Mouse (Mus musculus) MEL (cell line): ENCODE measurements at regions not wholly inside any gene's neighbourhood (a gene's known extent, or its start where the extent isn't known, plus 50 kb on each side); places are given as distances from the start of the nearest gene placed in this dataset.

ENCODE experiments used
- DNase-seq: peaks from one replicate; pipeline ENCODE4 v3.0.0; 2011; ENCODE audit warnings: low read depth, low spot score
- H3K27ac ChIP-seq: 2 replicates; pipeline ENCODE4 v1.5.1; 2012; ENCODE audit warnings: low read depth, mild to moderate bottlenecking, control low read depth, low read length, moderate library complexity; ENCODE audit not compliant: control insufficient read depth
- H3K27me3 ChIP-seq, 2 experiments: fragments of 150-350 bp in 1 of 2; sonication (generic) in 1 of 2; 2 replicates each; pipeline ENCODE4 v1.6.1; 2012; ENCODE audit warnings: low read length in 2 of 2, mild to moderate bottlenecking in 2 of 2, improper control_type of control experiment in 1 of 2, moderate library complexity in 1 of 2; ENCODE audit not compliant: insufficient read depth in 2 of 2, control insufficient read depth in 1 of 2
- H3K36me3 ChIP-seq, 2 experiments: 2 replicates each; pipeline ENCODE4 v1.6.1; 2012 to 2014; ENCODE audit warnings: low read length in 2 of 2, improper control_type of control experiment in 1 of 2, inconsistent platforms in 1 of 2, mild to moderate bottlenecking in 1 of 2; ENCODE audit not compliant: insufficient read depth in 2 of 2, control insufficient read depth in 1 of 2
- H3K4me1 ChIP-seq, 2 experiments: fragments of 150-350 bp in 1 of 2; sonication (generic) in 1 of 2; 2 replicates each; pipeline ENCODE4 v1.6.1; 2012; ENCODE audit warnings: low read length in 2 of 2, improper control_type of control experiment in 1 of 2, mild to moderate bottlenecking in 1 of 2; ENCODE audit not compliant: insufficient read depth in 2 of 2, control insufficient read depth in 1 of 2
- H3K4me3 ChIP-seq, 2 experiments: fragments of 150-350 bp in 1 of 2; sonication (generic) in 1 of 2; 2 replicates each; pipeline ENCODE4 v1.5.1; 2012; ENCODE audit warnings: low read depth in 2 of 2, low read length in 2 of 2, mild to moderate bottlenecking in 2 of 2, moderate library complexity in 2 of 2, control low read depth in 1 of 2, improper control_type of control experiment in 1 of 2; ENCODE audit not compliant: control insufficient read depth in 1 of 2, insufficient read depth in 1 of 2
- H3K79me2 ChIP-seq: 2 replicates; pipeline ENCODE4 v1.6.1; 2012; ENCODE audit warnings: mild to moderate bottlenecking, low read length, moderate library complexity; ENCODE audit not compliant: control insufficient read depth, poor library complexity, insufficient read depth
- H3K9ac ChIP-seq: 2 replicates; pipeline ENCODE4 v1.6.1; 2012; ENCODE audit warnings: low read depth, mild to moderate bottlenecking, control low read depth, low read length, moderate library complexity; ENCODE audit not compliant: control insufficient read depth, poor library complexity, severe bottlenecking
- H3K9me3 ChIP-seq: fragments of 150-350 bp; sonication (generic); replicated peaks from 2 replicates; pipeline ENCODE4 v1.6.1; 2012; ENCODE audit warnings: mild to moderate bottlenecking, low read length, improper control_type of control experiment, moderate library complexity; ENCODE audit not compliant: insufficient read depth
- BHLHE40 ChIP-seq: IDR thresholded peaks from 2 replicates; pipeline ENCODE4 v1.6.1; 2012; ENCODE audit warnings: low read depth, mild to moderate bottlenecking, inconsistent platforms, low read length, improper control_type of control experiment, borderline replicate concordance
- CHD1 ChIP-seq: IDR thresholded peaks from 2 replicates; pipeline ENCODE4 v1.6.1; 2012; ENCODE audit warnings: low read depth, mild to moderate bottlenecking, inconsistent platforms, low read length, improper control_type of control experiment
- ELF1 ChIP-seq: IDR thresholded peaks from 2 replicates; pipeline ENCODE4 v1.6.1; 2014; ENCODE audit warnings: low read depth, mild to moderate bottlenecking, inconsistent platforms, low read length, improper control_type of control experiment, moderate library complexity
- GABPA ChIP-seq: IDR thresholded peaks from 2 replicates; pipeline ENCODE4 v1.6.1; 2012; ENCODE audit warnings: low read depth, mild to moderate bottlenecking, inconsistent platforms, low read length, improper control_type of control experiment, moderate library complexity
- GATA1 ChIP-seq: IDR thresholded peaks from 2 replicates; pipeline ENCODE4 v1.6.1; 2011; ENCODE audit warnings: low read depth, low read length, improper control_type of control experiment
- JUND ChIP-seq: IDR thresholded peaks from 2 replicates; pipeline ENCODE4 v1.6.1; 2011; ENCODE audit warnings: low read depth, mild to moderate bottlenecking, improper control_type of control experiment, low read length
- KAT2A ChIP-seq: conservative IDR thresholded peaks from 2 replicates; pipeline ENCODE4 v1.6.1; 2012; ENCODE audit warnings: low read depth, low read length, improper control_type of control experiment, inconsistent platforms
- MAX ChIP-seq: IDR thresholded peaks from 2 replicates; pipeline ENCODE4 v1.6.1; 2011; ENCODE audit warnings: low read length, improper control_type of control experiment
- MEF2A ChIP-seq: IDR thresholded peaks from 2 replicates; pipeline ENCODE4 v1.6.1; 2014; ENCODE audit warnings: low read depth, mild to moderate bottlenecking, inconsistent platforms, low read length, improper control_type of control experiment; ENCODE audit not compliant: poor library complexity, insufficient replicate concordance, severe bottlenecking; ENCODE audit errors: extremely low read depth
- MYC ChIP-seq: IDR thresholded peaks from 2 replicates; pipeline ENCODE4 v1.6.1; 2011; ENCODE audit warnings: low read depth, mild to moderate bottlenecking, low read length, improper control_type of control experiment, moderate library complexity
- NELFE ChIP-seq: IDR thresholded peaks from 2 replicates; pipeline ENCODE4 v1.6.1; 2011; ENCODE audit warnings: low read depth, low read length, improper control_type of control experiment
- POLR2A ChIP-seq, 2 experiments: IDR thresholded peaks; 2 replicates each; pipeline ENCODE4 v1.6.1; 2011 to 2012; ENCODE audit warnings: low read length in 2 of 2, mild to moderate bottlenecking in 2 of 2, control low read depth in 1 of 2, improper control_type of control experiment in 1 of 2, low read depth in 1 of 2, moderate library complexity in 1 of 2; ENCODE audit not compliant: control insufficient read depth in 1 of 2, insufficient read depth in 1 of 2, poor library complexity in 1 of 2
- POLR2AphosphoS2 ChIP-seq: IDR thresholded peaks from 2 replicates; pipeline ENCODE4 v1.6.1; 2011; ENCODE audit warnings: low read length, improper control_type of control experiment
- POLR2AphosphoS5 ChIP-seq: IDR thresholded peaks from 2 replicates; pipeline ENCODE4 v1.6.1; 2012; ENCODE audit warnings: low read depth, borderline replicate concordance, mild to moderate bottlenecking, inconsistent platforms, low read length, moderate library complexity, mixed read lengths
- RCOR1 ChIP-seq: IDR thresholded peaks from 2 replicates; pipeline ENCODE4 v1.6.1; 2012; ENCODE audit warnings: low read depth, mild to moderate bottlenecking, inconsistent platforms, low read length, improper control_type of control experiment
- SIN3A ChIP-seq: IDR thresholded peaks from 2 replicates; pipeline ENCODE4 v1.6.1; 2012; ENCODE audit warnings: low read length, improper control_type of control experiment, inconsistent platforms
- SMC3 ChIP-seq: IDR thresholded peaks from 2 replicates; pipeline ENCODE4 v1.6.1; 2011; ENCODE audit warnings: low read depth, low read length, improper control_type of control experiment
- TBP ChIP-seq: IDR thresholded peaks from 2 replicates; pipeline ENCODE4 v1.8.0; 2011; ENCODE audit warnings: low read depth, low read length, improper control_type of control experiment
- TCF12 ChIP-seq: IDR thresholded peaks from 2 replicates; pipeline ENCODE4 v1.6.1; 2014; ENCODE audit warnings: low read depth, mild to moderate bottlenecking, inconsistent platforms, low read length, improper control_type of control experiment, moderate library complexity
- USF2 ChIP-seq, 2 experiments: IDR thresholded peaks; 2 replicates each; pipeline ENCODE4 v1.6.1; 2011 to 2012; ENCODE audit warnings: improper control_type of control experiment in 2 of 2, low read length in 2 of 2, borderline replicate concordance in 1 of 2, inconsistent platforms in 1 of 2, low read depth in 1 of 2, mild to moderate bottlenecking in 1 of 2; ENCODE audit not compliant: insufficient read depth in 1 of 2
- ZKSCAN1 ChIP-seq: IDR thresholded peaks from 2 replicates; pipeline ENCODE4 v1.6.1; 2012; ENCODE audit warnings: low read depth, mild to moderate bottlenecking, inconsistent platforms, low read length, improper control_type of control experiment, moderate library complexity
- ZNF384 ChIP-seq: IDR thresholded peaks from 2 replicates; pipeline ENCODE4 v1.6.1; 2012; ENCODE audit warnings: low read depth, mild to moderate bottlenecking, inconsistent platforms, low read length, improper control_type of control experiment

GRCm38 (mm10) chr7:113035751-113036150, 82.0 kb downstream of the Rassf10 start:
- Histone ChIP-seq H3K36me3 (no peaks in the 10 kb centered on the region), H3K9ac (no peak overlapping the region), H3K27me3 (no peaks in the 10 kb centered on the region), H3K79me2 (no peaks in the 10 kb centered on the region), H3K9me3 (no peaks in the 10 kb centered on the region), H3K4me3 (no peak overlapping the region), H3K4me1 (no peaks in the 10 kb centered on the region), H3K27ac (no peak overlapping the region)
- DNase-seq = no peak
- TF ChIP-seq RCOR1 (no peak), TCF12 (no peak), CHD1 (no peak), MAX (no peak), ZKSCAN1 (no peak), TBP (no peak), KAT2A (no peak), GATA1 (no peak), BHLHE40 (no peak), GABPA (no peak), SIN3A (no peak), POLR2AphosphoS2 (no peak), POLR2A (IDR thresholded peaks at IDR 0.05; ENCODE audit: control insufficient read depth in 1 of 2, insufficient read depth in 1 of 2, low read depth in 1 of 2, low read length in 2 of 2, poor library complexity in 1 of 2) (no peak), SMC3 (no peak), ELF1 (no peak), MYC (no peak)

- DNase-seq = no peak
- H3K79me2 ChIP-seq = no peaks in the 10 kb centered on the region
- H3K9me3 ChIP-seq = no peaks in the 10 kb centered on the region
- no peaks in the 10 kb centered on the region for H3K27me3 ChIP-seq
- H3K9ac ChIP-seq = no peak overlapping the region
- H3K4me3 ChIP-seq = no peak overlapping the region
- no peak overlapping the region for H3K27ac ChIP-seq
- TF ChIP-seq GATA1 (no peak), USF2 (IDR thresholded peaks at IDR 0.05; ENCODE audit: borderline replicate concordance in 1 of 2, insufficient read depth in 1 of 2, low read depth in 1 of 2, low read length in 2 of 2) (no peak), ZNF384 (no peak), BHLHE40 (no peak), JUND (no peak), GABPA (no peak), POLR2AphosphoS5 (no peak), ELF1 (no peak), NELFE (no peak), MEF2A (no peak), MAX (no peak), MYC (no peak)
- H3K36me3 ChIP-seq = no peaks in the 10 kb centered on the region
- no peaks in the 10 kb centered on the region for H3K4me1 ChIP-seq
These were observed 84.3 kb downstream of the Rassf10 start for GRCm38 (mm10) chr7:113037825-113038613.
